Mouse (Mus musculus) intestine, embryonic 15.5 days (tissue): Measurements from ENCODE around the gene Dctn5. TPM values are rescaled to one million over a fixed set of nuclear protein-coding genes. Genes with fewer than 3 reads are reported as not detected.
A peak's percentile ranks its signal among the peaks of the same experiment; 100 is the strongest.
"Not testable (repeated sequence)": the region's sequence is repeated elsewhere in the genome, so short reads cannot be mapped to it uniquely, and the experiment has no call there.

Source experiments
- ATAC-seq: fragments of 200-750 bp; cut with Nextera tagmentation; 2 replicates; pipeline ENCODE4 v1.8.0; 2017; ENCODE audit warnings: moderate TSS enrichment, moderate library complexity
- H3K27ac ChIP-seq: fragments of 300-500 bp; sonication (generic); 2 replicates; pipeline ENCODE4 v1.5.1; 2015; ENCODE audit warnings: mild to moderate bottlenecking, inconsistent platforms
- H3K27me3 ChIP-seq: fragments of 300-500 bp; sonication (generic); replicated peaks from 2 replicates; pipeline ENCODE4 v1.6.1; 2015; ENCODE audit warnings: inconsistent platforms
- H3K36me3 ChIP-seq: fragments of 300-500 bp; sonication (generic); 2 replicates; pipeline ENCODE4 v1.6.1; 2015; ENCODE audit warnings: inconsistent platforms
- H3K4me1 ChIP-seq: fragments of 300-500 bp; sonication (generic); replicated peaks from 2 replicates; pipeline ENCODE4 v1.6.1; 2015; ENCODE audit warnings: inconsistent platforms
- H3K4me2 ChIP-seq: fragments of 300-500 bp; sonication (generic); replicated peaks from 2 replicates; pipeline ENCODE4 v1.6.1; 2015; ENCODE audit warnings: mild to moderate bottlenecking, inconsistent platforms
- H3K4me3 ChIP-seq: fragments of 300-500 bp; sonication (generic); replicated peaks from 2 replicates; pipeline ENCODE4 v1.5.1; 2015; ENCODE audit warnings: inconsistent platforms
- H3K9ac ChIP-seq: fragments of 300-500 bp; sonication (generic); 2 replicates; pipeline ENCODE4 v1.6.1; 2015; ENCODE audit warnings: inconsistent platforms
- H3K9me3 ChIP-seq: fragments of 300-500 bp; sonication (generic); 2 replicates; pipeline ENCODE4 v1.6.1; 2016; ENCODE audit warnings: inconsistent platforms
- WGBS: fragments of 180-500 bp; shearing (Covaris S2); methylation state at CpG from one replicate; pipeline ENCODE4 v1.1.7; 2015; 5-methylcytosine and 5-hydroxymethylcytosine counted together
- polyA plus RNA-seq: library from polyadenylated mRNA; unstranded; fragments of >200 nt; fragmentation: Nextera tagmentation; extraction: Ambion mirVana; gene quantifications from 2 replicates; pipeline ENCODE4 v1.2.1, GENCODE M21; 2015

The Dctn5 gene
- polyA plus RNA-seq = 112 and 121 TPM in 2 replicates

- ATAC-seq = peak; percentile 99
- H3K36me3 ChIP-seq = no peaks in the 10 kb centered on the region
- H3K4me1 ChIP-seq = no peaks in the 10 kb centered on the region
- H3K27me3 ChIP-seq = no peaks in the 10 kb centered on the region
- H3K9me3 ChIP-seq = no peaks in the 10 kb centered on the region
- peak within 1 kb of the TSS; percentile 83 for H3K9ac ChIP-seq
- WGBS = under 1% methylated on average over 54 of the region's 54 CpGs
- H3K4me2 ChIP-seq = peak within 1 kb of the TSS; percentile 76
- peak within 1 kb of the TSS; percentile 65; the same call in 1 of the 2 replicates for H3K27ac ChIP-seq
- H3K4me3 ChIP-seq = peak within 1 kb of the TSS; percentile 89
Observed at GRCm38 (mm10) chr7:122132497-122133337, at the start of gene Dctn5, which contains the start of gene Palb2. Dctn5 (plus strand) TSS chr7:122133041. Palb2 (minus strand) TSS chr7:122132985.

GRCm38 (mm10) chr7:122087195-122087982, 45.5 kb upstream of the Dctn5 start:
- no peaks in the 10 kb centered on the region for H3K27me3 ChIP-seq
- no peaks in the 10 kb centered on the region for H3K4me1 ChIP-seq
- H3K9me3 ChIP-seq = no peaks in the 10 kb centered on the region
- H3K27ac ChIP-seq = no peak overlapping the region
- H3K4me2 ChIP-seq = no peak overlapping the region
- H3K4me3 ChIP-seq = no peak overlapping the region
- 86% methylated on average over 11 of the region's 11 CpGs for WGBS
- no peak overlapping the region for H3K9ac ChIP-seq
- peaks cover 40% of the 10 kb centered on the region for H3K36me3 ChIP-seq
- no peak for ATAC-seq

GRCm38 (mm10) chr7:122094564-122095330, 38.1 kb upstream of the Dctn5 start:
- 0 out of 2 replicates have a peak, but pooled peaks have one; percentile 21 for ATAC-seq
- H3K4me2 ChIP-seq = no peak overlapping the region
- H3K36me3 ChIP-seq = peaks cover 47% of the 10 kb centered on the region
- no peak overlapping the region for H3K9ac ChIP-seq
- 94% methylated on average over 2 of the region's 2 CpGs for WGBS
- 0 out of 2 replicates have a peak, but pooled peaks cover 3% of the 10 kb centered on the region for H3K4me1 ChIP-seq
- no peaks in the 10 kb centered on the region for H3K9me3 ChIP-seq
- H3K27me3 ChIP-seq = no peaks in the 10 kb centered on the region
- H3K27ac ChIP-seq = no peak overlapping the region
- no peak overlapping the region for H3K4me3 ChIP-seq

- 83% methylated on average over 3 of the region's 3 CpGs for WGBS
- no peak for ATAC-seq
- peaks cover 27% of the 10 kb centered on the region for H3K36me3 ChIP-seq
Observed at GRCm38 (mm10) chr7:122098009-122098408, 34.8 kb upstream of the Dctn5 start.

GRCm38 (mm10) chr7:122099222-122099621, 33.6 kb upstream of the Dctn5 start:
- H3K9me3 ChIP-seq = no peaks in the 10 kb centered on the region
- 49% methylated on average over 4 of the region's 4 CpGs for WGBS

More at GRCm38 (mm10) chr7:122098009-122098408, 34.8 kb upstream of the Dctn5 start:
- Histone ChIP-seq H3K4me1 (peaks cover 9% of the 10 kb centered on the region), H3K9ac (no peak overlapping the region), H3K27ac (no peak overlapping the region), H3K4me3 (no peak overlapping the region), H3K4me2 (no peak overlapping the region), H3K27me3 (no peaks in the 10 kb centered on the region), H3K9me3 (no peaks in the 10 kb centered on the region)

GRCm38 (mm10) chr7:122101014-122101746, 31.7 kb upstream of the Dctn5 start:
- H3K27ac ChIP-seq = peak overlapping the region; percentile 60

More at GRCm38 (mm10) chr7:122099222-122099621, 33.6 kb upstream of the Dctn5 start:
- H3K9ac ChIP-seq = no peak overlapping the region
- no peak overlapping the region for H3K4me2 ChIP-seq
- H3K27me3 ChIP-seq = no peaks in the 10 kb centered on the region
- no peak for ATAC-seq
- no peak overlapping the region for H3K4me3 ChIP-seq
- peaks cover 9% of the 10 kb centered on the region for H3K4me1 ChIP-seq
- H3K27ac ChIP-seq = no peak overlapping the region
- peaks cover 27% of the 10 kb centered on the region for H3K36me3 ChIP-seq

GRCm38 (mm10) chr7:122101747-122102244, 31.0 kb upstream of the Dctn5 start, which contains the start of gene Ndufab1:
Ndufab1 (minus strand) TSS chr7:122101886.
- H3K36me3 ChIP-seq = 0 out of 2 replicates have a peak, but pooled peaks cover 4% of the 10 kb centered on the region
- H3K27me3 ChIP-seq = no peaks in the 10 kb centered on the region
- under 1% methylated on average over 32 of the region's 43 CpGs for WGBS
- peak within 1 kb of the TSS; percentile 82 for H3K9ac ChIP-seq
- H3K4me2 ChIP-seq = peak within 1 kb of the TSS; percentile 76
- H3K27ac ChIP-seq = peak within 1 kb of the TSS; percentile 60
- H3K4me3 ChIP-seq = peak within 1 kb of the TSS; percentile 70
- H3K4me1 ChIP-seq = peaks cover 9% of the 10 kb centered on the region
- no peaks in the 10 kb centered on the region for H3K9me3 ChIP-seq
- ATAC-seq = peak; percentile 99

More at GRCm38 (mm10) chr7:122101014-122101746, 31.7 kb upstream of the Dctn5 start:
- H3K4me1 ChIP-seq, H3K27me3 ChIP-seq, H3K9me3 ChIP-seq: not testable (repeated sequence)
- 6% methylated on average over 25 of the region's 28 CpGs for WGBS
- Histone ChIP-seq H3K4me3 (peak overlapping the region; percentile 70), H3K36me3 (peaks cover 10% of the 10 kb centered on the region), H3K9ac (peak overlapping the region; percentile 82), H3K4me2 (peak overlapping the region; percentile 76)
- peak; percentile 82 for ATAC-seq

- Histone ChIP-seq H3K27me3 (no peaks in the 10 kb centered on the region), H3K9ac (no peak overlapping the region), H3K4me1 (no peaks in the 10 kb centered on the region), H3K4me2 (no peak overlapping the region), H3K36me3 (peaks cover 3% of the 10 kb centered on the region), H3K4me3 (no peak overlapping the region), H3K9me3 (no peaks in the 10 kb centered on the region), H3K27ac (no peak overlapping the region)
- WGBS = 89% methylated on average over 6 of the region's 6 CpGs
- no peak for ATAC-seq
Observed at GRCm38 (mm10) chr7:122108206-122108605, 24.6 kb upstream of the Dctn5 start.

- no peak overlapping the region for H3K4me3 ChIP-seq
- no peaks in the 10 kb centered on the region for H3K27me3 ChIP-seq
- no peaks in the 10 kb centered on the region for H3K9me3 ChIP-seq
- no peak for ATAC-seq
- H3K27ac ChIP-seq = no peak overlapping the region
- no peak overlapping the region for H3K9ac ChIP-seq
- H3K4me2 ChIP-seq = no peak overlapping the region
- no peaks in the 10 kb centered on the region for H3K4me1 ChIP-seq
- WGBS = 84% methylated on average over 4 of the region's 4 CpGs
- peaks cover 14% of the 10 kb centered on the region; the same call in 1 of the 2 replicates for H3K36me3 ChIP-seq
Observed at GRCm38 (mm10) chr7:122123518-122123917, 9.3 kb upstream of the Dctn5 start.

GRCm38 (mm10) chr7:122125636-122126035, 7.2 kb upstream of the Dctn5 start:
- no peaks in the 10 kb centered on the region for H3K27me3 ChIP-seq
- WGBS = 80% methylated on average over 8 of the region's 8 CpGs
- no peak overlapping the region for H3K4me2 ChIP-seq
- no peaks in the 10 kb centered on the region for H3K4me1 ChIP-seq
- no peak overlapping the region for H3K4me3 ChIP-seq
- no peak overlapping the region for H3K27ac ChIP-seq
- ATAC-seq = no peak
- H3K9me3 ChIP-seq = no peaks in the 10 kb centered on the region
- H3K36me3 ChIP-seq = peaks cover 14% of the 10 kb centered on the region; the same call in 1 of the 2 replicates
- no peak overlapping the region for H3K9ac ChIP-seq

GRCm38 (mm10) chr7:122126946-122127345, 5.9 kb upstream of the Dctn5 start:
- H3K36me3 ChIP-seq = peaks cover 14% of the 10 kb centered on the region; the same call in 1 of the 2 replicates
- H3K9me3 ChIP-seq = no peaks in the 10 kb centered on the region
- WGBS = 94% methylated on average over 11 of the region's 11 CpGs
- ATAC-seq = no peak
- H3K27me3 ChIP-seq = no peaks in the 10 kb centered on the region
- H3K4me1 ChIP-seq = no peaks in the 10 kb centered on the region
- H3K4me3 ChIP-seq = no peak overlapping the region
- no peak overlapping the region for H3K4me2 ChIP-seq
- no peak overlapping the region for H3K27ac ChIP-seq
- H3K9ac ChIP-seq = no peak overlapping the region
